Mouse (Mus musculus): Measurements from ENCODE around the gene Apoe. TPM values are rescaled to one million over a fixed set of nuclear protein-coding genes. Genes with fewer than 3 reads are reported as not detected.

The Apoe gene
- 83.0 and 83.4 TPM in 2 replicates for polyA plus RNA-seq (2014; fragmentation: Nextera tagmentation; extraction: Ambion mirVana)

DNA sequence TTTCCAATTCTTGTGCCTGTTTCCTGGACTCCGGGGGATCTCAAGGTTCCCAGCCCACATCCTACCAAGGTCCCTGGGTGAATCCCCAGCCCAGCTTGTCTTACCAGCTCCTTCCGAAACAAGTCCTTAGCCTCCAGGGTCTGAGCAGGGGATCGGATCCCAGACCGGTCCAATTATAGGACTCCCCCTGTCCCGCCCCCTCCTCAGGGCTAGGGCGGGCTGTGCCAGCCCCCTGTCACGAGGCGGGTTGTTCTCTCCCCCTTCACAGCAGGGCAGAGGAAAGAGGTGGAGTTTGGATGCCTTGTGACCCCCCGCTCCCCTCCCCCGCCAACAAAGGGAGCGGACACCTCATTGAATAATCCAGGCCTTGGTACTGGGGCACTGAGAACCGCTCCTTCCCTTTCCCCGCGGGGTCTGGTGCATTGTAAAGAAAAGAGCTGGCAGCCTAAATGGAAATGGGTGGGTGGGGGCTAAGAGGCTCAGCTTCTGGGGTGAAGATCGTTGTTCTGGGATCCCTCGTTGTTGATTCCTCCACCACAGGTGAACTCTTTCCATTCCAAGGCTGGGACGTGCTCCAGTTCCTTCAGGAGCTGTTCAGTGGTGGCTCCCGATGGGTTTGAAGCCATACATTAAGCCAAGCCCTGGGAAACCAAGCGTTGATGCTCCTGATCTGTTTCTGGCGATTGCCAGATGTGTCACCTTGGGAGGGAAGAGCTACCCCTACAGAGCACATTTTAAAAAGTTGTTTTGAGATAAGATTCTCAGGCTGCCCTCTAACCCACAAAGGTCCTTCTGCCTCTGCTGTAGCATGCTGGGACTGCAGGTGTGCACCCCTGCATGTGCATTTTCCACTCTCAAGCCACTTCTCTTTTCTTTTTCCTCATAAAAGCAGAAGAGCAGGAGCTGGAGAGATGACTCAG, at the start of gene Apoe:
Apoe (minus strand) TSS at position 282 of the 920 bp plus-strand sequence.
- Histone ChIP-seq H3K27ac (replicated peaks; ENCODE audit: low read depth, low read length) (no peak within 1 kb of the TSS), H3K9me3 (ENCODE audit: control insufficient read depth, low read length) (no peaks in the 10 kb centered on the region), H3K27me3 (ENCODE audit: control insufficient read depth, insufficient read depth, low read length) (no peaks in the 10 kb centered on the region), H3K4me3 (ENCODE audit: low read depth, low read length) (peak within 1 kb of the TSS; percentile 29), H3K36me3 (ENCODE audit: control insufficient read depth, insufficient read depth, low read length) (peaks cover 5% of the 10 kb centered on the region; the same call in 1 of the 2 replicates), H3K4me1 (ENCODE audit: control insufficient read depth, insufficient read depth, low read length) (peaks cover 12% of the 10 kb centered on the region), H3K4me2 (ENCODE audit: low read depth, severe bottlenecking) (peak within 1 kb of the TSS; percentile 73), H3K9ac (ENCODE audit: low read length) (peak within 1 kb of the TSS; percentile 41)
- ATAC-seq (ENCODE audit: insufficient number of reproducible peaks, low FRiP score, low TSS enrichment, low read depth) (peak; percentile 65), DNase-seq (ENCODE audit: low spot score) (no peak)
- WGBS = 1% methylated on average over 20 of the region's 20 CpGs

DNA sequence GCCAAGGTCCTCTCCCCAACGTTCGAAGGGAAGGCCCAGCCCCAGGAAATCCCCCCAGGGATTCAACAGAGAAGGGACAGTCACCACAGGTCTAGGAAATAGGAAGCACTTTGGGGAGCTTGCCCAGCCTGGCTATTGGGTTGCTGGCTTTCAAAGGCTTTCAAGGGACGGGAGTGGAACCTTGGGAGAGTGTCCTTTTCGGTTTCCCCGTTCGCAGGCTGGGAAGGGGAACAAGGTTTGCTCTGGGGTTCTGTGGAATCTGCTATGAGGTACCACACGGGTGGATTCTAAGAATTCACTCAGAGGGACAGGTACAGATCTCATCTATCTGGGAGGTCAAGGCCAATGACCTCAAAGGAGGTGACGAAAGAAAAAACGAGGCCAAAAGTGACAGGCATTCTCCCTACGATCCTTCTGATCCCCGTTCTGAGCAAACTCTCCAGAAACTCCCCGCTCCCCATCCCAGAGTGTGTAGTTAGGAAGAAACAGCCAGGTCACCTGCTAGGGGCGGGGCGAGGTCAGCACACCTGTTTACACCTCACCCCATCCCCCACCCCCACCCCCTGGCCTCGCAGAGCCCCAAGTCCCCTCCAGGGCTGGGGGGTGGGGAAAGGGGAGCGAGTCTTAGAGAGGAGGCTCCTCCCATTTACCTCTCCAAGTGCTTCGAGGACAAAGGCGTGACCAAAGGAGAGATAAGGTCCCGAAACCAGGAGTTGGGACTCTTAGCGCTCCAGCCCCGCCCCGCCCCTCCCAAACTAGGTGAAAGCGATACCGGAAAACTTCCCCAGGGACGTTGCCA, 48.6 kb upstream of the Apoe start:
- Histone ChIP-seq H3K27me3 (ENCODE audit: control insufficient read depth, insufficient read depth, low read length) (no peaks in the 10 kb centered on the region), H3K9ac (ENCODE audit: low read length) (no peak overlapping the region), H3K4me1 (ENCODE audit: control insufficient read depth, insufficient read depth, low read length) (peaks cover 22% of the 10 kb centered on the region), H3K4me3 (ENCODE audit: low read depth, low read length) (peak overlapping the region; percentile 71), H3K4me2 (ENCODE audit: low read depth, severe bottlenecking) (peak overlapping the region; percentile 74), H3K36me3 (ENCODE audit: control insufficient read depth, insufficient read depth, low read length) (no peaks in the 10 kb centered on the region), H3K9me3 (ENCODE audit: control insufficient read depth, low read length) (no peaks in the 10 kb centered on the region), H3K27ac (replicated peaks; ENCODE audit: low read depth, low read length) (no peak overlapping the region)
- 3% methylated on average over 25 of the region's 25 CpGs for WGBS
- DNase-seq (ENCODE audit: low spot score) (peak; percentile 35), ATAC-seq (ENCODE audit: insufficient number of reproducible peaks, low FRiP score, low TSS enrichment, low read depth) (no peak)

DNA sequence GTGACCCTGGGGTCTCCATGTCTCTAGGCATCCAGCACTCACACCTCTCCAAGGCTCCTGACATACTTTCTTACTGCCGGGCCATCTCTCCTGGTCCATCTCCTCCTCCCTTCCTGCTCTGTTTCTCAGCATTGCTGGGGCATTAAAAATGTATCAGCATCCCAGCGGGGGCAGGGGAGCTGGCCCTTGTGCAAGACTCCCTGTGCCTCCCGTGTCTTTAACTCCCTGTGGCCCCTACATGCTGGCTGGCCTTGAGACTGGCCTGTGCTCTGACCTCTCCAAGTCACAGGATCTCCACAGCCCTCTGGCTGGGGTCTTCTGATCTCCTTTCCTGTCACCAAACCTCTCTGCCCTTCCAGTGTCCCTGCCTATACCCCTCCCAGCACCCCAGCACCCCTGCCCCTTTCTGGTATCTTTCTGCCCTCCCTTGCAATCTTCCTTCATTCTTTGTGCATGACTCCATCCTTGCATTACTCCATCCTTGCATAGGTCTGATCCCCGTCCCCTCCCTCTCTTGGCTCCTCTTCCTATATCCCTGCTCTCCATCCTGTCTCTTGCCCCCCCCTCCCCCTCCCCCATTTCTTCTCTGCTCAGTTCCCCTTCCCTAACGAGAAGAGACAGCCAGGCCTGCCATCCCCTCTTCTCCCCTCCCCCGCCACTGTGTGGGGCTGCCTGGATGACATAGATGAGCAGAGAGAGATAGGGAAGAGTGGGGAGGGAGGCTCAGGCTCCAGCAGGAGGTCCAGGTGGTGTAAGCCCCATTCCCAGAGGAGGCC, 47.6 kb upstream of the Apoe start:
- 41% methylated on average over 6 of the region's 6 CpGs for WGBS
- Histone ChIP-seq H3K27me3 (ENCODE audit: control insufficient read depth, insufficient read depth, low read length) (no peaks in the 10 kb centered on the region), H3K9ac (ENCODE audit: low read length) (no peak overlapping the region), H3K36me3 (ENCODE audit: control insufficient read depth, insufficient read depth, low read length) (no peaks in the 10 kb centered on the region), H3K4me3 (ENCODE audit: low read depth, low read length) (no peak overlapping the region), H3K4me2 (ENCODE audit: low read depth, severe bottlenecking) (peak overlapping the region; percentile 21; the same call in 1 of the 2 replicates), H3K4me1 (ENCODE audit: control insufficient read depth, insufficient read depth, low read length) (peaks cover 25% of the 10 kb centered on the region), H3K9me3 (ENCODE audit: control insufficient read depth, low read length) (no peaks in the 10 kb centered on the region), H3K27ac (replicated peaks; ENCODE audit: low read depth, low read length) (no peak overlapping the region)
- DNase-seq (ENCODE audit: low spot score) = no peak
- ATAC-seq (ENCODE audit: insufficient number of reproducible peaks, low FRiP score, low TSS enrichment, low read depth) = no peak

DNA sequence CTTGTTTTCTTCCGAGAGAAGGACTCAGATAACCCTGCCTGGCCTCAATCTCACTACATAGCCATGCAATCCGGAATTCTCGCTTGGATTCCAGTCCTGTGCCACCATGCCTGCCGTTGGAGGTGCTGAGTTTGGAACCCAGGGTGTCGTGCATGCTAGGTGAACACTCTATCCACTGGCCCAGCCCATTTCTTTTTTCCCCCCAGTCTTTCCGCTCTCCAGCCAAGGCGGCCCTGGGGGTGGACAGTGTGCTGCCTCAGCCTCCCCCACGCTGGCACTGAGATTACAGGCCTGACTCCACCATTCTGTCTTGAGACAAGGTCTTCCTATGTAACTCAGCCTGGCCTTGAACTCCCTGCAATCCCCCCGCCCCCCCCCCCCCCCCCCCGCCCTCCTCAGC, 47.0 kb upstream of the Apoe start:
- Histone ChIP-seq H3K4me2 (ENCODE audit: low read depth, severe bottlenecking) (no peak overlapping the region), H3K4me3 (ENCODE audit: low read depth, low read length) (no peak overlapping the region), H3K4me1 (ENCODE audit: control insufficient read depth, insufficient read depth, low read length) (peaks cover 28% of the 10 kb centered on the region), H3K36me3 (ENCODE audit: control insufficient read depth, insufficient read depth, low read length) (no peaks in the 10 kb centered on the region), H3K9me3 (ENCODE audit: control insufficient read depth, low read length) (no peaks in the 10 kb centered on the region), H3K27me3 (ENCODE audit: control insufficient read depth, insufficient read depth, low read length) (no peaks in the 10 kb centered on the region), H3K9ac (ENCODE audit: low read length) (no peak overlapping the region), H3K27ac (replicated peaks; ENCODE audit: low read depth, low read length) (no peak overlapping the region)
- 90% methylated on average over 8 of the region's 10 CpGs for WGBS
- DNase-seq (ENCODE audit: low spot score) (no peak), ATAC-seq (ENCODE audit: insufficient number of reproducible peaks, low FRiP score, low TSS enrichment, low read depth) (no peak)

DNA sequence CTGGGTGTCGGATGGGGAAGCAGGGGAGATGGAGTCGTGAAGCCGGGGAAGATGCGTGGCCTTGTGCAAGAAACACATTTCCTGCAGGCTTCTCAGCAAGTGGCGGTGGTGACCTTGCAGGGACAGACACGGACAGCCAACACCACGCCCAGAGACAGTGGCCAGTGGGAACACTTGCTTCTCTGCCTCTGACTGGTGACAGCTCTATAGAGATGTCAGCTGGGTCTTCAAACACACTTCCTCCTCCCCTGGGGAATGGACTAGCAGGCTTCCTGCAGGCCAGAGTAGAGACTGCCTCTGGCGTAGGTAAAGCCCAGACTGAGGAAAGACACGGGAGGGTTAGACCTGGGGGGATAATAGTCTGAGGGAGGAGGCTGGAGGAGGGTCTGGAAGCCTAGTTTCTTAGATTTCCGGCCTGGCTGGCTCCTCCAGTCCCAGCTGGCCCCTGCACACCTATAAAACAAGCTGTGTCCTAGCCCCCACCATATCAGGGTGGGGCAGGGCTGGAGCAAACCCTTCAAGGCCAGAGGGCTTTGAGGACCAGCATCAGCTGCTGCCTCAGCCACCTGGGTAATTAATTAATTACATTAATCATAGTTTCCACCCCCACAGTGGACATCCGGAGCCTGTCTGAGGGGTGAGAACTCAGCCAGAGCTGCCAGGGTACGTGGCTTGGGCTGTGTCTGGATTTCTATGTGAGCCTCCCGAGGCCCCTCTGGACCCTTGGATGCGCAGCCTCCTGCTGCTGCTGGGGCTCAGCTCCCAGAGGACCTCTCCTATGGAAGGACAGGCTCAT, 45.8 kb upstream of the Apoe start:
- Histone ChIP-seq H3K9me3 (ENCODE audit: control insufficient read depth, low read length) (no peaks in the 10 kb centered on the region), H3K9ac (ENCODE audit: low read length) (no peak overlapping the region), H3K4me2 (ENCODE audit: low read depth, severe bottlenecking) (no peak overlapping the region; the same call in 1 of the 2 replicates), H3K4me1 (ENCODE audit: control insufficient read depth, insufficient read depth, low read length) (peaks cover 24% of the 10 kb centered on the region), H3K27ac (replicated peaks; ENCODE audit: low read depth, low read length) (0 out of 2 replicates have a peak overlapping the region, but pooled peaks have one; percentile 21), H3K36me3 (ENCODE audit: control insufficient read depth, insufficient read depth, low read length) (no peaks in the 10 kb centered on the region; the same call in 1 of the 2 replicates), H3K27me3 (ENCODE audit: control insufficient read depth, insufficient read depth, low read length) (no peaks in the 10 kb centered on the region), H3K4me3 (ENCODE audit: low read depth, low read length) (no peak overlapping the region)
- WGBS = 66% methylated on average over 14 of the region's 14 CpGs
- ATAC-seq (ENCODE audit: insufficient number of reproducible peaks, low FRiP score, low TSS enrichment, low read depth) = no peak
- DNase-seq (ENCODE audit: low spot score) = no peak

DNA sequence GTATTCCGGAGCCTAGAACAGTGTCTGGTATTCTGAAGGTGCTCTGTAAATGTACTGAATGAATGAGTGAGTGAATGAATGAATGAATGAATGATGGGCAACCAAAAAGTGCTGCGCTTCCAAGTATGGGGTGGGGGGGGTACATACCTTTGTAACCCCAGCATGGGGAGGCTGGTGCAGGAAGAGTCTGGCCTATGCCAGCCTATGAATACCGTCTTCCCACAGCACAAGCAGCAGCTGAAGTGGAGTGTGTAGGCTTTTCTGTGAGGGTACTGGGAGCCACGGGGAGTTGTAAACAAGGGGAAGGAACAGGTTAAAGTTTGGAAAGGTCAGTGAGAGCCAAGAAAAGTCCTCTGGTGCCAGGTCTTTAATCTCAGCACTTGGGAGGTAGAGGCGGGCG, 44.8 kb upstream of the Apoe start:
- H3K4me1 ChIP-seq (ENCODE audit: control insufficient read depth, insufficient read depth, low read length) = peaks cover 24% of the 10 kb centered on the region
- WGBS = 84% methylated on average over 6 of the region's 6 CpGs
- no peaks in the 10 kb centered on the region; the same call in 1 of the 2 replicates for H3K36me3 ChIP-seq (ENCODE audit: control insufficient read depth, insufficient read depth, low read length)

DNA sequence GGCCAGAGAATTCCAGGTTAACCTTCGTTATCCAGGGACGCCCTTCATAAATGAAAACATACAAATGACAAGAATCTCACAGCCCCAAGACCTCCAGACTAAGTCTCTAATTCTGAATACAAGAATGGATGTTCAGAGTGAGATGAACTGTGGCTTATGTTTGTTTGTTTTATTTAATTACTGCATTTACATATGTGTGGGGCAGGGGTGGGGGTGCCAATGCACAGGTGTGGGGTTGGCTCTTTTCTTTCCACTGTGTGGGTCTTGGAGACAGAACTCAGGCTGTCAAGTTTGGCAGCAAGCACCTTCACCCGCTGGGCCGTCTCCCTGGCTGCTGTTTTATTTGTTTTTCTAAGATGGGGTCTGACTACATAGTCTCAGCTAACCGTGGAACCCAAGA, 43.5 kb upstream of the Apoe start:
- Histone ChIP-seq H3K27ac (replicated peaks; ENCODE audit: low read depth, low read length) (no peak overlapping the region), H3K36me3 (ENCODE audit: control insufficient read depth, insufficient read depth, low read length) (peaks cover 6% of the 10 kb centered on the region; the same call in 1 of the 2 replicates), H3K4me3 (ENCODE audit: low read depth, low read length) (no peak overlapping the region), H3K9ac (ENCODE audit: low read length) (no peak overlapping the region), H3K4me2 (ENCODE audit: low read depth, severe bottlenecking) (no peak overlapping the region), H3K4me1 (ENCODE audit: control insufficient read depth, insufficient read depth, low read length) (peaks cover 21% of the 10 kb centered on the region), H3K27me3 (ENCODE audit: control insufficient read depth, insufficient read depth, low read length) (no peaks in the 10 kb centered on the region), H3K9me3 (ENCODE audit: control insufficient read depth, low read length) (no peaks in the 10 kb centered on the region)
- ATAC-seq (ENCODE audit: insufficient number of reproducible peaks, low FRiP score, low TSS enrichment, low read depth) (no peak), DNase-seq (ENCODE audit: low spot score) (no peak)
- 43% methylated on average over 5 of the region's 5 CpGs for WGBS

More for the DNA sequence above, 44.8 kb upstream of the Apoe start:
- H3K27me3 ChIP-seq (ENCODE audit: control insufficient read depth, insufficient read depth, low read length) = no peaks in the 10 kb centered on the region
- H3K9me3 ChIP-seq (ENCODE audit: control insufficient read depth, low read length) = no peaks in the 10 kb centered on the region
- no peak overlapping the region for H3K4me2 ChIP-seq (ENCODE audit: low read depth, severe bottlenecking)
- H3K9ac ChIP-seq (ENCODE audit: low read length) = no peak overlapping the region
- no peak overlapping the region for H3K27ac ChIP-seq (replicated peaks; ENCODE audit: low read depth, low read length)
- DNase-seq (ENCODE audit: low spot score) (no peak), ATAC-seq (ENCODE audit: insufficient number of reproducible peaks, low FRiP score, low TSS enrichment, low read depth) (no peak)
- no peak overlapping the region for H3K4me3 ChIP-seq (ENCODE audit: low read depth, low read length)

All from limb, embryonic 11.5 days (tissue).